Mouse (Mus musculus) heart, postnatal 0 days (tissue): ENCODE results near the gene Cwc25. TPM values are rescaled to one million over a fixed set of nuclear protein-coding genes. Genes with fewer than 3 reads are reported as not detected.

Source experiments
- ATAC-seq: fragments of 200-750 bp; cut with Nextera tagmentation; 2 replicates; pipeline ENCODE4 v1.8.0; 2017; ENCODE audit warnings: low read depth, moderate number of reproducible peaks, moderate library complexity; ENCODE audit not compliant: insufficient read depth
- DNase-seq: peaks from one replicate; pipeline ENCODE4 v3.0.0-alpha.2; 2016; ENCODE audit warnings: low spot score
- H3K27ac ChIP-seq: fragments of 300-500 bp; sonication (generic); 2 replicates; pipeline ENCODE4 v1.5.1; 2014; ENCODE audit warnings: low read depth, mild to moderate bottlenecking
- H3K27me3 ChIP-seq: fragments of 300-500 bp; sonication (generic); 2 replicates; pipeline ENCODE4 v1.6.1; 2014; ENCODE audit warnings: low read length, mixed read lengths; ENCODE audit not compliant: control insufficient read depth, insufficient read depth
- H3K36me3 ChIP-seq: fragments of 300-500 bp; sonication (generic); replicated peaks from 2 replicates; pipeline ENCODE4 v1.6.1; 2014; ENCODE audit warnings: low read length, mixed read lengths; ENCODE audit not compliant: control insufficient read depth, insufficient read depth
- H3K4me1 ChIP-seq: fragments of 300-500 bp; sonication (generic); 2 replicates; pipeline ENCODE4 v1.6.1; 2014; ENCODE audit warnings: antibody characterized with exemption; ENCODE audit not compliant: control insufficient read depth, insufficient read depth
- H3K4me2 ChIP-seq: fragments of 300-500 bp; sonication (generic); 2 replicates; pipeline ENCODE4 v1.6.1; 2014; ENCODE audit warnings: low read depth, mild to moderate bottlenecking, low read length, moderate library complexity
- H3K4me3 ChIP-seq: fragments of 300-500 bp; sonication (generic); 2 replicates; pipeline ENCODE4 v1.5.1; 2014; ENCODE audit warnings: low read depth, low read length
- H3K9ac ChIP-seq: fragments of 300-500 bp; sonication (generic); replicated peaks from 2 replicates; pipeline ENCODE4 v1.6.1; 2014; ENCODE audit warnings: low read depth, low read length, mixed read lengths
- H3K9me3 ChIP-seq: fragments of 300-500 bp; sonication (generic); replicated peaks from 2 replicates; pipeline ENCODE4 v1.6.1; 2016; ENCODE audit warnings: low read length; ENCODE audit not compliant: control insufficient read depth
- CTCF ChIP-seq: IDR thresholded peaks from 2 replicates; pipeline ENCODE4 v1.5.1; 2016; ENCODE audit warnings: antibody characterized with exemption, control low read depth, low read depth
- EP300 ChIP-seq: IDR thresholded peaks from 2 replicates; pipeline ENCODE4 v1.6.1; 2016; ENCODE audit warnings: antibody characterized with exemption, low read depth
- WGBS: fragments of 180-500 bp; shearing (Covaris S2); extraction: QIAGEN DNeasy Blood & Tissue Kit; methylation state at CpG from one replicate; pipeline ENCODE4 v1.1.7; 2014; 5-methylcytosine and 5-hydroxymethylcytosine counted together
- polyA plus RNA-seq: library from polyadenylated mRNA; unstranded; fragments of >200 nt; fragmentation: Nextera tagmentation; extraction: Ambion mirVana; gene quantifications from 2 replicates; pipeline ENCODE4 v1.2.1, GENCODE M21; 2015
- total RNA-seq: library from RNA; depleted of rRNA; stranded (reverse); fragments of >200 nt; gene quantifications from 2 replicates; pipeline ENCODE4 v1.2.3, GENCODE M21; 2014; ENCODE audit warnings: low replicate concordance

Gene Cwc25
- total and polyA plus RNA-seq, 2 experiments from 2014 or later: 3.2 to 8.2 TPM

DNA sequence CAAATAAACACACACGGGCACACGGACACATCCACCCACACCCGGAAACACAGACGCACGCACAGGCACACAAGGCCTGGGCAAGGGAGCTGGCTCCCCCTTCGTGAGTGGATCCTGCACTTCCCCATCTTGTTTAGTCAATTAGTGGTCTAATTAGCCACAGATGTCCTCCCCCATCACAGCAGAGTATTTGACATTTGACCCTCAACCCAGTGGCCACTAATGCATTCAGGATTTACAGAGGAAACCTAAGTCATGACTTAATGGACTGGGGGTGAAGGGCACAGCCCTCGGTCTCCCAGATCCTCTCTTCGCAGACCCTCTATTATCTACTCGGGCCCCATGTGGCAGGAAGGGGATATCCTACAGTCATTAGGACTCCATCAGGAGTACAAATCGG, 32.7 kb downstream of the Cwc25 start:
- WGBS: 55% methylated on average over 10 of the region's 10 CpGs
- no peak overlapping the region for H3K4me3 ChIP-seq
- H3K9ac ChIP-seq: no peak overlapping the region
- H3K4me2 ChIP-seq: no peak overlapping the region
- ATAC-seq (no peak), DNase-seq (no peak)
- H3K9me3 ChIP-seq: no peaks in the 10 kb centered on the region
- peaks cover 31% of the 10 kb centered on the region for H3K36me3 ChIP-seq
- H3K27ac ChIP-seq: peak overlapping the region; percentile 30; the same call in 1 of the 2 replicates
- no peaks in the 10 kb centered on the region for H3K4me1 ChIP-seq
- H3K27me3 ChIP-seq: no peaks in the 10 kb centered on the region
- TF ChIP-seq EP300: no peak
- no peak for TF ChIP-seq CTCF

- Histone ChIP-seq H3K36me3 (peaks cover 68% of the 10 kb centered on the region), H3K4me3 (no peak overlapping the region), H3K9ac (no peak overlapping the region), H3K27me3 (no peaks in the 10 kb centered on the region), H3K9me3 (no peaks in the 10 kb centered on the region), H3K4me1 (no peaks in the 10 kb centered on the region), H3K27ac (no peak overlapping the region; the same call in 1 of the 2 replicates), H3K4me2 (no peak overlapping the region)
- TF ChIP-seq CTCF: no peak
- no peak for TF ChIP-seq EP300
- whole genome bisulfite sequencing: 81% methylated on average over 7 of the region's 7 CpGs
- DNase-seq (no peak), ATAC-seq (no peak)
Observed at GRCm38 (mm10) chr11:97728730-97729129, 37.6 kb downstream of the Cwc25 start.

- no peak overlapping the region for H3K4me2 ChIP-seq
- no peak overlapping the region for H3K4me3 ChIP-seq
- no peak overlapping the region; the same call in 1 of the 2 replicates for H3K27ac ChIP-seq
- H3K27me3 ChIP-seq: no peaks in the 10 kb centered on the region
- no peak overlapping the region for H3K9ac ChIP-seq
- H3K4me1 ChIP-seq: no peaks in the 10 kb centered on the region
- peaks cover 72% of the 10 kb centered on the region for H3K36me3 ChIP-seq
- no peak for ATAC-seq
- WGBS: 77% methylated on average over 7 of the region's 7 CpGs
- TF ChIP-seq CTCF (no peak), EP300 (no peak)
- no peak for DNase-seq
- H3K9me3 ChIP-seq: no peaks in the 10 kb centered on the region
Observed at GRCm38 (mm10) chr11:97728311-97728710, 38.0 kb downstream of the Cwc25 start.

DNA sequence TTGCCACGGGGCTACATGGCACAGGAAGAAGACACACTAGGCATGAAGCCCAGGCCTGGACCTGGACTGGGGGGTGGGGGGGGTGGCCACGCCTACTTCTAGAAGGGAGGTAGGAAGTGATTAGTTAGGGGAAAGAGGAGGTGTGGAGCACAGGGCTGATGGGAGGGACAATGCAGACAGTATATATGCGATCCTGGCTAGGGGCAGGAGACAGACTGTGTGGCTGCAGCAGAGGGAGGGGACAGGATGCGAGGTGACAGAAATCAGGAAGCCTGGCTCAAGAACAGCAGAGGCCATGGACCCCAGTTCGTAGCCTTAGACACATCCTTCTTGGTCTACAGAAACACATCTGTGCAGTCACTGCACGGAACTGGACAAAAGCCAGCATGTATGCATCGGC, 42.6 kb downstream of the Cwc25 start:
- H3K9me3 ChIP-seq: no peaks in the 10 kb centered on the region
- H3K27ac ChIP-seq: no peak overlapping the region
- 67% methylated on average over 7 of the region's 7 CpGs for WGBS
- no peaks in the 10 kb centered on the region for H3K27me3 ChIP-seq
- TF ChIP-seq EP300 (no peak), CTCF (no peak)
- H3K4me1 ChIP-seq: no peaks in the 10 kb centered on the region
- peaks cover 86% of the 10 kb centered on the region for H3K36me3 ChIP-seq
- no peak overlapping the region for H3K4me2 ChIP-seq
- no peak overlapping the region for H3K4me3 ChIP-seq
- peak; percentile 34; the same call in 1 of the 2 replicates for ATAC-seq
- H3K9ac ChIP-seq: no peak overlapping the region
- DNase-seq: no peak

DNA sequence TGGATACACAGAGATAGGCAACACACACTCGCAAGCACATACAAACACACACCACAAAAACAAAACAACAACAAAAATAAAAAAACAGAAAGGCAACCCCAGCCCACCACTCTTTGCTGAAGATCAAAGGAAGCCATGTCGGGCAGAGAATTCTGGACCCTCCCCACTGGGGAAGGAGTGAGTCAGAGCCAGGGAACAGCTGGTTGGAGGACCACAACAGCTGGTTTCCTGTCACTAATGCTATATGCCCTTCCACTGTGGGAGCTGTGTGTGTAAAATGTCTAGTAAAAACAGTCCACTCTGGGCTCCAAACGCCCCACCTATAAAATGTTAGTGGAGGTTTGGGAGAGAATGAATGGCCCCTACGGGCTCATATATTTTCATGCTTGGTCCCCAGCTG, 45.0 kb downstream of the Cwc25 start:
- no peak for DNase-seq
- no peak overlapping the region for H3K4me2 ChIP-seq
- 96% methylated on average over 4 of the region's 4 CpGs for WGBS

GRCm38 (mm10) chr11:97719041-97719440, 47.3 kb downstream of the Cwc25 start:
- Histone ChIP-seq H3K9ac (no peak overlapping the region), H3K4me2 (no peak overlapping the region), H3K9me3 (no peaks in the 10 kb centered on the region), H3K4me3 (no peak overlapping the region), H3K27ac (peak overlapping the region; percentile 6; the same call in 1 of the 2 replicates), H3K4me1 (peaks cover 4% of the 10 kb centered on the region; the same call in 1 of the 2 replicates), H3K36me3 (peaks cover 72% of the 10 kb centered on the region), H3K27me3 (no peaks in the 10 kb centered on the region)
- no peak for TF ChIP-seq CTCF
- TF ChIP-seq EP300: no peak
- no peak for DNase-seq
- 77% methylated on average over 4 of the region's 4 CpGs for WGBS
- no peak for ATAC-seq

More for the DNA sequence above, 45.0 kb downstream of the Cwc25 start:
- Histone ChIP-seq H3K27me3 (no peaks in the 10 kb centered on the region), H3K27ac (no peak overlapping the region), H3K9ac (no peak overlapping the region), H3K4me3 (no peak overlapping the region), H3K36me3 (peaks cover 92% of the 10 kb centered on the region), H3K4me1 (no peaks in the 10 kb centered on the region), H3K9me3 (no peaks in the 10 kb centered on the region)
- TF ChIP-seq CTCF (no peak), EP300 (no peak)
- no peak for ATAC-seq
